Mouse (Mus musculus) embryonic fibroblast, embryonic 13.5 days (primary cell): ENCODE measurements around the gene Selenon.

Experiments
- CTCF ChIP-seq: IDR thresholded peaks from 2 replicates; pipeline ENCODE4 v1.5.1; 2011; ENCODE audit warnings: mild to moderate bottlenecking, control low read depth, low read length, moderate library complexity, borderline replicate concordance; ENCODE audit not compliant: insufficient read depth
- POLR2A ChIP-seq: IDR thresholded peaks from 2 replicates; pipeline ENCODE4 v1.6.1; 2011; ENCODE audit warnings: low read depth, mild to moderate bottlenecking, control low read depth, low read length, moderate library complexity

DNA sequence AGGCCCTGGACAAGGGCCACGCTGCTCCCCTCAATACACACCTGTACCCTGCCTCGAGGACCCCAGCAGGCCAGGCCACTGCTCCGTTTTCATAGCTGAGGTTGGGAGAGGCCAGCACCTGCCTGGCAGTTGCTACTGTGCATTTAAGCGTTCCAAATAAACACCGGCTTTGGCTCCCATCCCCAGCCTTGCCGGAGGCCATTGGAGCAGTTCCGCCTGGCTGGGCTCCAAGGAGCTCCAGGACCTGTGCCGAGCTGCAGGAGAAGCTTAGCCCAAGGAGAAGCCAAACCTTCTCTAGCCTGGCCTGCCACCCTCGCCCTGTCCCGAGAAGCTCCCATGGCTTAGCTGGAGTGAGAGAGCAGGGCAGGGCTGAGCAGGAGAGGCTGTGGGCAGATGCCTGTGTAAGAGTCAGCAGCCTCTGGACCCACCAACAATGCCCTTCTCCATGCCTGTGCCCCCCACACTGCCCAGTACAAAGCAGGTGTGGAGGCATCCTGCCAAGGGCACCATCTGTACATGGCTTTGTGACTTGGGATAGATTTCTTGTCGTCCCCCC is 39.6 kb upstream of the Selenon start:
- TF ChIP-seq CTCF (no peak), POLR2A (no peak)
